Mouse (Mus musculus): ENCODE data around the gene Cfap126.

The Cfap126 gene

DNA sequence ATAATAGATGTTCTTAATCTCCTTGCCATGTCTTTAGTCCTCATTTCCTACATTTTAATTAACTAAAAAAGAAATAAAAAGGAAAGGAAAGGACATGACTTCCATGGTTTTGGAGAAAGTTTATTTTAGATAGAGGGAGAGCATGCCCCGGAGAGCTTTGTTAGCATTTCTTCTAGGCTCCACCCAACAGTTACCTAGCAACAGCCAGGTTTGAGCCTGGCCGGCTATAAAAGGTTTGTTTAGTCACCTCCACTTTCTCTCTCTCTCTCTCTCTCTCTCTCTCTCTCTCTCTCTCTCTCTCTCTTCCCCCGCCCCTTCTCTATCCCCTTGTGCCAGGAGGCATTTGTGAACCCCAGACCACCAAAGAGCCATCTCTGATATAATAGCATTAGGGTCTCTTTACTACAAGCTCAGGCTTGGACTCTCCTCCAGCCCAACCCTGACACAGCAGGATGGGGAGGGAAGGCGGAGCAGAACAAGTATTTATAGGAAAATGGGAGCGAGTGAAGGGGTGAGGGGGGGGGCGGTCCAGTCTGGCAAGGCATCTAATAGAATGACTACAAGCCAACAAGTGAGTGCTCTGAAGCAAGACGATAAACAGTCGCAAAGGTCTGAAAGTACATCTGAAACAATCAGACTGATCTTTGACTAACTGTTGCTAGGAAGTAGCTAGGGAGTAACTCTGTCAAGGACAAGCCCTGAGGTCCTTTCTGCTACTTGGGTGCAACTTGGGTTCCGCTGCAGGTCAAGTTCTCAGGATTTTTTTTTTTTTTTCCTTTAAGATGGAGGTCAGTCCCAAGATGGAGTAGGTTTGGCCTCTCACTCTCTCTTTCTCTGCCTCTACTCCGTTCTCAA, 17.4 kb upstream of the Cfap126 start:
- no peak for DNase-seq

DNA sequence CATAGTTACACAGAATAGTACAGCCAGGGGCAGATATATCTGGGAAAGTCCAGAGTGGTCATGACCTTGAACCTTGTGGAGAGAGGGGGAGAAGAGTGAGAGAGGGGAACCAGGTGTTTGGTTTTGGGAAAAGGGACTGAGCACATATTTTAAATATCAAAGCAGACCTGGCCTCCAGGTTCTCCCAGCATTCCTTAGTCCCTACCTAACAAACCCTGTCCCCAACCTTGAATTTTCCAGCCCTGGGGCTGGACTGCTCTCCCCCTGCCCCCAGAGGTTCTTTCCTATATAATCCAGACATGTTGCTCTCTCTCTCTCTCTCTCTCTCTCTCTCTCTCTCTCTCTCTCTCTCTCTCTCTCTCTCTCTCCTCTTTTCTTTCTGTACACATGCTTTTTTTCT, 16.6 kb upstream of the Cfap126 start:
- no peak for DNase-seq

- DNase-seq = no peak
These were observed 16.1 kb upstream of the Cfap126 start for GRCm38 (mm10) chr1:171097612-171098011.

DNA sequence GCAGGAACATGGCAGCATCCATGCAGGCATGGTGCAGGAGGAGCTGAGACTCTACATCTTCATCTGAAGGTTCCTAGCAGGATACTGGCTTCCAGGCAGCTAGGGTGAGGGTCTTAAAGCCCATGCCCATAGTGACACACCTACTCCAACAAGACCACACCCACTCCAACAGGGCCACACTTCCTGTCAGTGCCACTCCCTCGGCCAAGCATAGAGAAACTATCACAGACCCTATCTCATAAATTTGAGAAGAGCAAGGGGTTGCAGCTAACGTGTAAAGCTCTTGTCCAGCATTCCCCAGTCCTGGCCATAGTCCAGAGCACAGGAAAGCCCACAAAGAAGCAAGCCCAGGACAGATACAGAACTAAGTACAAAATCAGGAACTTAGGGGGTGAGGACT, 12.7 kb upstream of the Cfap126 start:
- DNase-seq = no peak

DNA sequence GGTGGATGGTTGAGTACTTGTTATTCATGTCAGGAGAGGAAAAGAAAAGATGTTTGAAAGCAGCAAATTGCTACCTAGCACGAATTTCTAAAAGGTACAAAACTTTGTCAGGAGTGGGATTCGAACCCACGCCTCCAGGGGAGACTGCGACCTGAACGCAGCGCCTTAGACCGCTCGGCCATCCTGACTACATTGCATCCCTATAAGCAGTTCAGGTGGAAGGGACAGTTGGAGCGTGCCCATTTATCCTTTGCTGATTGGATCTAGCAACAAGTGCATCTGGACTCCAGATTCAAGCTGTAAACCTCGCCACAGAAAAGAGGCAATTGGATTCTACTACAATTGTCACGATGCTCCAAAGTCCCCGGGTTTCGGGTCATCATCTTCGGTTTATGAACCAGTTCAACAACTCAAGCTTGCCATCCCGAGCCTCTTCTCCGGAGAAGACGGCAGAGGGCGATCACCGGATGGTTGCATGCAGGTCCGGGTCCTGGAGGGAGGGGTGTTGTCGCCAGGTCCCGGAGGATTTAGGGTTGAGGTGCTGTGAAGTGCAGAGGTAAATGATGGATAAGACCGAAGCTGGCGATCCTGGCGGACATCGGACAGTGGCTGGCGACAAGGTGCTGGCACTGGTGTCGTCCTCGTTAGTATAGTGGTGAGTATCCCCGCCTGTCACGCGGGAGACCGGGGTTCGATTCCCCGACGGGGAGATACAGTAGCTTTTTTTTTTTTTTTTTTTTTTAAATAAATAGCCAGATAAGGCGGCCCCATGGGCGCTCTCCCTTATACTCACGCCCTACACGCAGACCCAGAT, 11.8 kb upstream of the Cfap126 start:
- peak; percentile 81 to 89 for DNase-seq

DNA sequence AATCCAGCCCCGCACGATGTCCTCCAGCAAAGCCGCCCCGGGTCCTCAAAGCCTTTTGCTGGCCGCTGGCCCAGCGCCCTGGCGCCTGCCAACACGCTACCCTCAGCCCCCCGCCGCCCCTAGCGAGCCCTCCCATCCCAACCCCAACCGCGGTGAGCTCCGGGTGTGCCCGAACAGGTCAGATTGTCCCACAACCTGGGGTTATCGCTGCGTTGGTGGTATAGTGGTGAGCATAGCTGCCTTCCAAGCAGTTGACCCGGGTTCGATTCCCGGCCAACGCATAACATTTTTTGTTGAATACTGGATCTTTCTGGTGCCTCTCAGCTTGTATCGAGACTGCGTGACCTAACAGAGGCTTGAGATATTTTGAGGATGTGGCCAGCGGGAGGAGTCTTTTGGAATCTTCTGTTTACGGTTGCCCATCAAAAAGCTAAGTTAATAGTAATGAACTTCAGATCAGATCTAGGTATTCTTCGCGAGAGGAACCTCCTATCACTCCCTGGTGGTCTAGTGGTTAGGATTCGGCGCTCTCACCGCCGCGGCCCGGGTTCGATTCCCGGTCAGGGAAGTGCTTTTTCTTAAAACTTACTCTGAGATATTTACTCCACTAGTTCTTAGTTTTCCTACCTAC, 11.1 kb upstream of the Cfap126 start:
- DNase-seq = peak; percentile 71 to 88

DNA sequence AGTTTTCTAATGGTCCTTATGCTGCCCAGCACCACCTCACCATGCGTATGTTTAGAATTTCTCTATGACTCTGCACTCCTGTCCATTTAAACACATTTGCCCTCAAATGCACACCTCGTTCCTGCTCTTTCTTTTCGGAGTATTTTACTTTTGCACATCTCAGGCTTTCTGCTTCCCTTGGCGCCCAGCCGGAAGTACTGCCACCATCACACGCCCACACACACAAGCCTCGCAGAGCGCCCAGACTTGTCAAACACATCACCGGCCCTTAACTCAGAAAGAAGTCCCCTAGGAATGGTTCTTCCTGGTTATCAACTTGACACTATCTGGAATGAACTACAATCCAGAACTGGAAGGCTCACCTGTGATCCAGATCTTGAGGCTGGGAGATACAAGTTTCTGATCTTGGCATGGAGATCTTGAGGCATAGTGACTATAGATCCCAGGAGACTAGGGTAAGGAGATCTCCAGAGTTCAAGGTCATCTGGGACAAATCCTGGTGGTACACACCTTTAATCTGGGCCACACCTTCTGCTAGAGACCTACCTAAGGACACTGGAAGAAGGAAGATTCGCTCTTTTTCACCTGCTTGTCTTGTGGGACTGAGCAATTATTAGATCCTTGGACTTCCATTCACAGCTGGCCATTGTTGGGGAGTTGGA, 10.4 kb upstream of the Cfap126 start:
- peak in 1 of 2 experiments; percentile 20 for DNase-seq

GRCm38 (mm10) chr1:171105226-171105625, 8.5 kb upstream of the Cfap126 start:
- DNase-seq = no peak

DNA sequence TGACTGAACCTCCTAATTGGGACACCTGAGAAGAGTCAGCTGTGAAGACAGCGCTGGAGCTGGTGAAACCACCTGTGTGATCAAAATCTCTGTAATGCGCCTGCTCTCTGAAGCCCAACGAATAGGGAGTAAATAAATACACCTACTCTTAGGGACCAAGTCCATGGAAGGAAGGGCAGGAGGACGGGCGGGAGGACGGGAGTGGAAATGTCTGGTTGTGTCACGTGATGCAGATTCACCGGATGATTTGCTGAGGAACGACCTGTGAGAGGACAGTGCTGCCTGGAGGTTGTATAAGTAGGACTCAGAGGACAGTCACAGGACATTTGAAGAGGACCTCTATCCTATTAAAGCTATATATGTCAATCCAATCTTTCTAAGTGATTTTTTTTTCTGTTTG, 4.1 kb upstream of the Cfap126 start:
- DNase-seq = no peak

DNA sequence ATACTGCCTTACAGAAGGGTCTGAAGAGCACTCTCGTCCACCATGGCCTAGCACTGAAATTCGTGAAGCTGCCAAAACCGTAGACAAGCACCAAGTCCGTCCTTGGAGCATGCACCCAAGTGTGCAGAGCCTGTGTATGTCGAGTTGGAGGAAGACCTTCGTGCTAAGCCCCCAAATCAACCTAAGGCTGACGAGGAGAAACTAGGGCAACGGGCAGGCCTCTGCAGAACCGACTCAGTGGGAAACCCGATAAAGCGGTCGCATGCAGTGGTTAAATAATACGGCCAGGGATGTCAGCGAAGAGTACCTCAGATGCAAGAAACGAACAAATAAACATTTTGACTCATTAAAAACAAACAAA, 3.1 kb upstream of the Cfap126 start:
- DNase-seq = no peak

- peak; percentile 89 to 98 for DNase-seq
These were observed 2.5 kb upstream of the Cfap126 start for GRCm38 (mm10) chr1:171111020-171111780.

- DNase-seq = peak; percentile 32 to 43
These were observed 1.7 kb upstream of the Cfap126 start for GRCm38 (mm10) chr1:171111781-171112575.

- no peak for DNase-seq
These were observed 732 bp upstream of the Cfap126 start for GRCm38 (mm10) chr1:171112986-171113385.

DNA sequence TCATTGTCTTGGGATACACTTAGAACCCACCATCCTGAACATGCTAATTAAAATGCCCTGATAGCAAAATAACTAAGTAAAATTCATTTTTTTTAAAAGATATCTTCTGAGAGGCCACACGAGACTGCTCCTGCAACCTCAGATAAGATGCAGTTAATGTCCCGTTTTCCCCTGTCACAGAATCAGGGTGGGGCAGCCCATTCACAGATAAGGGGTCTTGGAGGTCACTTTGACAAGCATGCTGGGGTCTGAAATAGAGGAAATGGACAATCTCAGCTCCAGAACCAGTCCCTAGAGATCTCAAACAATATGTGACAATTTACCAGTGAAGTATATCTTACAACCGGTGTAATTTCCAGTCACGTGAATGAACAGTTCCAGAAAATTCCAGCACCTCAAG, 2.6 kb downstream of the Cfap126 start:
- DNase-seq = no peak

GRCm38 (mm10) chr1:171118269-171118684, 4.6 kb downstream of the Cfap126 start:
- peak; percentile 54 to 61 for DNase-seq

DNA sequence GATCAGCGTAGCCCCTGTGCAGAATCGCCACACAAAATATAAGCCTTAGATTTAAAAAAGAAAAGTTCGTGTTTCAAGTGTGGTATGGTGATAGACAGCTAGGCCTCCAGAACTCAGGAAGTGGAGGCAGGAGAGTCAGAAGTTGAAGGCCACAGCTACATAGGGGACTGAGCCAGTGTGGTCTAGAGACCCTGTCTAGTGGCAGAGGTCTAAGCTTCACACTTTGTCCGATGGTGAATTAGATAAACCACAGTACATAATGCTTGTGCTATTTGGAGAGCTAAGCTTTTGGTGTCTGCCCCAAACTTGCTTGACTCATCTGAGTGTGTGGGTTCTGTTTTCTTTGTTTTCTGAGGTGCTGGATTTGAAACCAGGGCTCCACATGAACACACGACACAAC, 5.3 kb downstream of the Cfap126 start:
- no peak for DNase-seq

GRCm38 (mm10) chr1:171119405-171119804, 5.7 kb downstream of the Cfap126 start:
- no peak for DNase-seq

GRCm38 (mm10) chr1:171120893-171121292, 7.2 kb downstream of the Cfap126 start:
- DNase-seq = no peak

DNA sequence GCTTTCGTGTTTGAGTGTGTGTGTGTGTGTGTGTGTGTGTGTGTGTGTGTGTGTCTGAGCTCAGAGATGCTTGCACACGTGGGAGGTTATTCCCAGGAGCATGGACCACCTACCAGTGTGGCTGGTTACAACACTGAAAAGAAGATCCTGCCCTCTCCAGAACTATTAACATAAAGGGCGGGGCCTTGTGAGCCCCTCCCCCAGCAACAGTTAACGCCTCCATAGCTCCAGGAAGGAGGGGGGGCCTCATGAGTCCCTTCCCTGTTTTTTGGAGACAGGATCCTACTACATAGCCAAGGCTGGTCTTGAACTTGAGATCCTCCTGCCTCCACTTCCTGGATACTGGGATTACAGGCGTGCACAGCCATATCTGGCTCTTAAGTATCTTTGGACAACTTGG, 8.1 kb downstream of the Cfap126 start:
- no peak for DNase-seq

GRCm38 (mm10) chr1:171122932-171123331, 9.2 kb downstream of the Cfap126 start:
- DNase-seq = no peak

GRCm38 (mm10) chr1:171124398-171124797, 10.7 kb downstream of the Cfap126 start:
- DNase-seq = no peak
